Mouse (Mus musculus) testis, adult 10 weeks (tissue): Measurements from ENCODE around the gene Cd82. TPM values are rescaled to one million over a fixed set of nuclear protein-coding genes. Genes with fewer than 3 reads are reported as not detected.

Experiments
- polyA plus RNA-seq: library from polyadenylated mRNA; stranded (reverse); fragments of 350-450 nt; fragmentation: Illumina TruSeq; extraction: RNeasy Lipid Tissue Mini Kit (QIAGEN cat#74804); gene quantifications from one replicate; pipeline ENCODE4 v1.2.3, GENCODE M21; 2014; ENCODE audit warnings: low read depth, low replicate concordance

The Cd82 gene
- polyA plus RNA-seq: 3.0 TPM

DNA sequence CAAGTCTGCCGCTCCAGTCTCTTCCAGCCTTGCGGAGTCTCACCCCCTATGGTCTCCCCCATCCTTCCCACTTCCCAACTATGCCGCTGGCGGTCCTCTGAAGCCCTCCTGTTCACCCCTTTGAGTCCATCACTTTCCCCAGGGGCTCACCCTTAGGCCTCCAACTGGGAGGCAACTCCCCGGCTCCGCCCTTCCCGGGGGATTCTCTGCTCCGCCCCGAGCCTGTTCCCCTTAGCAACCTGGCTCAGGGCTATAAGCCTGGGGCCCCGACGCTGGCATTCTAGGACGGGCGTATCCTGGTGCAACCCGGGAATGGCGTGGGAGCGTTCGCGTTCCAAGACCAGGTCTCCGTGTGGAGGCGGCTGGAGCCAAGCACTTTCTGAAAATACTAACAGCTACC is at the start of gene Cd82:
TSS of gene Cd82 (minus strand) at position 381 of the 400 bp plus-strand sequence.

Other genes with a start within 250 kb of the Cd82 start
- 4.6 TPM for gene Tspan18, start 128.6 kb downstream of the Cd82 start, polyA plus RNA-seq
- gene Gm10803, start 97.4 kb upstream of the Cd82 start, polyA plus RNA-seq: not detected
- gene Alx4, start 179.2 kb upstream of the Cd82 start, polyA plus RNA-seq: 0.04 TPM